Mouse (Mus musculus) CH12.LX (cell line): ENCODE results near the gene 4930442H23Rik. TPM values are rescaled to one million over a fixed set of nuclear protein-coding genes. Genes with fewer than 3 reads are reported as not detected.

Source experiments
- DNase-seq: peaks from one replicate; pipeline ENCODE4 v3.0.0-alpha.2; 2013; ENCODE audit errors: extremely low read depth
- H3K27ac ChIP-seq: 2 replicates; pipeline ENCODE4 v1.5.1; 2012; ENCODE audit warnings: low read depth, mild to moderate bottlenecking, control low read depth, moderate library complexity; ENCODE audit not compliant: insufficient read depth
- H3K27me3 ChIP-seq: replicated peaks from 2 replicates; pipeline ENCODE3; 2012; ENCODE audit warnings: inconsistent platforms
- H3K36me3 ChIP-seq, 2 experiments: replicated peaks in 1 of 2; 2 replicates each; pipeline versions ENCODE3 to v1.6.1; 2012; ENCODE audit warnings: inconsistent platforms in 1 of 2, low read length in 1 of 2, mild to moderate bottlenecking in 1 of 2, mixed read lengths in 1 of 2, moderate library complexity in 1 of 2; ENCODE audit not compliant: control insufficient read depth in 1 of 2, insufficient read depth in 1 of 2
- H3K4me1 ChIP-seq, 2 experiments: 2 replicates each; pipeline ENCODE4 v1.6.1; 2012; ENCODE audit warnings: inconsistent platforms in 1 of 2, moderate library complexity in 1 of 2; ENCODE audit not compliant: insufficient read depth in 2 of 2, control insufficient read depth in 1 of 2
- H3K4me2 ChIP-seq: 2 replicates; pipeline ENCODE4 v1.6.1; 2012; ENCODE audit warnings: low read depth, mild to moderate bottlenecking, control low read depth; ENCODE audit not compliant: poor library complexity, insufficient read depth, severe bottlenecking
- H3K4me3 ChIP-seq, 3 experiments: fragments of 150-350 bp in 1 of 3; sonication (generic) in 1 of 3; replicated peaks in 1 of 3; 2 replicates each; pipeline versions ENCODE3 to v1.5.1; 2011 to 2012; ENCODE audit warnings: low read depth in 2 of 3, low read length in 2 of 3, mild to moderate bottlenecking in 2 of 3, moderate library complexity in 2 of 3, control low read depth in 1 of 3, improper control_type of control experiment in 1 of 3, inconsistent platforms in 1 of 3, mixed read lengths in 1 of 3; ENCODE audit not compliant: poor library complexity in 1 of 3
- H3K79me2 ChIP-seq: replicated peaks from 2 replicates; pipeline ENCODE4 v1.6.1; 2012; ENCODE audit warnings: mild to moderate bottlenecking, moderate library complexity; ENCODE audit not compliant: control insufficient read depth, poor library complexity, insufficient read depth, severe bottlenecking; ENCODE audit errors: extremely low read depth
- H3K9ac ChIP-seq: 2 replicates; pipeline ENCODE4 v1.6.1; 2012; ENCODE audit warnings: low read depth, mild to moderate bottlenecking, control low read depth, moderate library complexity; ENCODE audit not compliant: insufficient read depth
- H3K9me3 ChIP-seq: replicated peaks from 2 replicates; pipeline ENCODE3; 2012; ENCODE audit warnings: low read length, inconsistent platforms, mixed read lengths
- BHLHE40 ChIP-seq: IDR thresholded peaks from 2 replicates; pipeline ENCODE4 v1.6.1; 2011; ENCODE audit warnings: mild to moderate bottlenecking, low read depth, low read length, improper control_type of control experiment
- CHD1 ChIP-seq: IDR thresholded peaks from 2 replicates; pipeline ENCODE4 v1.6.1; 2012; ENCODE audit warnings: low read depth, low read length, improper control_type of control experiment, inconsistent platforms
- CHD2 ChIP-seq: IDR thresholded peaks from 2 replicates; pipeline ENCODE4 v1.6.1; 2011; ENCODE audit warnings: low read length, improper control_type of control experiment
- CTCF ChIP-seq, 2 experiments: IDR thresholded peaks in 1 of 2; conservative IDR thresholded peaks in 1 of 2; 2 replicates each; pipeline ENCODE4 v1.5.1; 2011 to 2012; ENCODE audit warnings: low read depth in 2 of 2, low read length in 2 of 2, improper control_type of control experiment in 1 of 2, inconsistent platforms in 1 of 2, mild to moderate bottlenecking in 1 of 2, moderate library complexity in 1 of 2
- EP300 ChIP-seq: IDR thresholded peaks from 2 replicates; pipeline ENCODE4 v1.6.1; 2011; ENCODE audit warnings: low read length, improper control_type of control experiment
- HCFC1 ChIP-seq: IDR thresholded peaks from 2 replicates; pipeline ENCODE4 v1.6.1; 2012; ENCODE audit warnings: low read depth, mild to moderate bottlenecking, inconsistent platforms, low read length, improper control_type of control experiment
- IRF4 ChIP-seq: IDR thresholded peaks from 2 replicates; pipeline ENCODE4 v1.6.1; 2014; ENCODE audit warnings: low read depth, mild to moderate bottlenecking, inconsistent platforms, low read length, improper control_type of control experiment
- JUND ChIP-seq: conservative IDR thresholded peaks from 2 replicates; pipeline ENCODE4 v1.6.1; 2011; ENCODE audit warnings: low read depth, low read length, improper control_type of control experiment
- MEF2A ChIP-seq: IDR thresholded peaks from 2 replicates; pipeline ENCODE4 v1.6.1; 2014; ENCODE audit warnings: low read depth, mild to moderate bottlenecking, inconsistent platforms, low read length, improper control_type of control experiment, borderline replicate concordance
- MXI1 ChIP-seq: IDR thresholded peaks from 2 replicates; pipeline ENCODE4 v1.6.1; 2011; ENCODE audit warnings: mild to moderate bottlenecking, low read depth, low read length, improper control_type of control experiment
- MYC ChIP-seq: IDR thresholded peaks from 2 replicates; pipeline ENCODE4 v1.6.1; 2011; ENCODE audit warnings: low read depth, mild to moderate bottlenecking, improper control_type of control experiment, low read length
- NELFE ChIP-seq: IDR thresholded peaks from 2 replicates; pipeline ENCODE4 v1.6.1; 2011; ENCODE audit warnings: low read depth, low read length, improper control_type of control experiment
- POLR2A ChIP-seq: IDR thresholded peaks from 2 replicates; pipeline ENCODE4 v1.6.1; 2011; ENCODE audit warnings: low read depth, mild to moderate bottlenecking, improper control_type of control experiment, low read length
- SIN3A ChIP-seq: IDR thresholded peaks from 2 replicates; pipeline ENCODE4 v1.6.1; 2012; ENCODE audit warnings: low read length, improper control_type of control experiment, inconsistent platforms
- TCF12 ChIP-seq: IDR thresholded peaks from 2 replicates; pipeline ENCODE4 v1.6.1; 2014; ENCODE audit warnings: low read depth, mild to moderate bottlenecking, inconsistent platforms, low read length, improper control_type of control experiment
- dilution Hi-C: fragments of 300-500 bp; cut with MboI; formaldehyde crosslinking; loops from 2 replicates; pipeline ENCODE4 v1.14.3; 2020; ENCODE audit warnings: low sequenced_read_pairs; ENCODE audit not compliant: extremely low pct_unique_long_range_greater_than_20kb, extremely low pct_ligation_motif_present
- in situ Hi-C: fragments of 300-500 bp; cut with MboI; formaldehyde crosslinking; loops from 3 replicates; pipeline ENCODE4 v1.14.3; 2019; ENCODE audit warnings: low sequenced_read_pairs, low pct_ligation_motif_present, low pct_unique_long_range_greater_than_20kb, mixed read lengths
- polyA plus RNA-seq: library from polyadenylated mRNA; unstranded; fragments of >175 nt; gene quantifications from 2 replicates; pipeline ENCODE4 v1.2.1, GENCODE M21; 2012; ENCODE audit warnings: low read depth; ENCODE audit not compliant: insufficient read length
- total RNA-seq, 2 experiments: library from RNA; depleted of rRNA; stranded (reverse); fragments of 300-350 nt in 1 of 2; fragments of >200 nt in 1 of 2; gene quantifications; 2 replicates each; pipeline ENCODE4 v1.2.3; 2012 to 2014

4930442H23Rik gene
- total and polyA plus RNA-seq, 3 experiments: 0.27 TPM; not detected in 2

GRCm38 (mm10) chr10:81177958-81178712, 5.5 kb downstream of the 4930442H23Rik start:
- in situ Hi-C loops: loop anchor here (10.0 kb wide), 1 partner anchor 103 kb away; the partner anchor contains the start of gene Thop1
- Histone ChIP-seq H3K9me3 (no peaks in the 10 kb centered on the region), H3K4me1 (peaks cover 22 to 47% of the 10 kb centered on the region in 2 experiments), H3K4me3 (peak overlapping the region; percentile 96 to 99 (median 99)), H3K27me3 (no peaks in the 10 kb centered on the region), H3K27ac (peak overlapping the region; percentile 84), H3K79me2 (peaks cover 39% of the 10 kb centered on the region), H3K9ac (peak overlapping the region; percentile 98), H3K4me2 (peak overlapping the region; percentile 60), H3K36me3 (peaks cover 53 to 54% of the 10 kb centered on the region in 2 experiments)
- TF ChIP-seq MEF2A (no peak), EP300 (no peak), JUND (no peak), MXI1 (0 out of 2 replicates have a peak, but pooled peaks have one; percentile 1)
- DNase-seq: no peak
- dilution Hi-C loops: no loop called here

GRCm38 (mm10) chr10:81177491-81177925, 6.1 kb downstream of the 4930442H23Rik start:
- H3K4me1 ChIP-seq: peaks cover 22 to 47% of the 10 kb centered on the region in 2 experiments
- no peaks in the 10 kb centered on the region for H3K9me3 ChIP-seq
- H3K36me3 ChIP-seq: peaks cover 52% of the 10 kb centered on the region in 2 experiments
- peaks cover 39% of the 10 kb centered on the region for H3K79me2 ChIP-seq
- peak overlapping the region; percentile 98 for H3K9ac ChIP-seq
- peak overlapping the region; percentile 84 for H3K27ac ChIP-seq
- H3K27me3 ChIP-seq: no peaks in the 10 kb centered on the region
- peak overlapping the region; percentile 60 for H3K4me2 ChIP-seq
- in situ Hi-C loops: loop anchor here (10.0 kb wide), 1 partner anchor 103 kb away; the partner anchor contains the start of gene Thop1
- no peak for DNase-seq
- H3K4me3 ChIP-seq: peak overlapping the region; percentile 96 to 99 (median 99)
- dilution Hi-C loops: no loop called here
- TF ChIP-seq MXI1 (peak; percentile 78; the same call in 1 of the 2 replicates), SIN3A (no peak; the same call in 1 of the 2 replicates), BHLHE40 (peak; percentile 40), TCF12 (0 out of 2 replicates have a peak, but pooled peaks have one; percentile 18), CHD2 (peak; percentile 60), POLR2A (0 out of 2 replicates have a peak, but pooled peaks have one; percentile 4), CHD1 (no peak), MYC (peak; percentile 41; the same call in 1 of the 2 replicates), HCFC1 (no peak), CTCF (conservative IDR thresholded peaks at IDR 0.05 in 1 of 2, IDR thresholded peaks at IDR 0.05 in 1 of 2; ENCODE audit: low read depth in 2 of 2, low read length in 2 of 2) (no peak), IRF4 (no peak), NELFE (0 out of 2 replicates have a peak, but pooled peaks have one; percentile 34)
- TF ChIP-seq, all 38 proteins: peak for 7
